Mouse (Mus musculus) splenic B cell, adult 2 months (primary cell): ENCODE data around the gene Tm9sf4.

ENCODE experiments used
- DNase-seq: peaks from one replicate; pipeline ENCODE4 v3.0.0-alpha.2; 2011; ENCODE audit warnings: low read depth, low spot score
- H3K27me3 ChIP-seq: 2 replicates; pipeline ENCODE4 v1.6.1; 2012; ENCODE audit warnings: mild to moderate bottlenecking, low read length, moderate library complexity, mixed read lengths; ENCODE audit not compliant: control insufficient read depth, poor library complexity, insufficient read depth, severe bottlenecking
- H3K36me3 ChIP-seq: 2 replicates; pipeline ENCODE4 v1.6.1; 2012; ENCODE audit warnings: mild to moderate bottlenecking, low read length, moderate library complexity, mixed read lengths; ENCODE audit not compliant: control insufficient read depth, poor library complexity, insufficient read depth, severe bottlenecking

Gene Tm9sf4

DNA sequence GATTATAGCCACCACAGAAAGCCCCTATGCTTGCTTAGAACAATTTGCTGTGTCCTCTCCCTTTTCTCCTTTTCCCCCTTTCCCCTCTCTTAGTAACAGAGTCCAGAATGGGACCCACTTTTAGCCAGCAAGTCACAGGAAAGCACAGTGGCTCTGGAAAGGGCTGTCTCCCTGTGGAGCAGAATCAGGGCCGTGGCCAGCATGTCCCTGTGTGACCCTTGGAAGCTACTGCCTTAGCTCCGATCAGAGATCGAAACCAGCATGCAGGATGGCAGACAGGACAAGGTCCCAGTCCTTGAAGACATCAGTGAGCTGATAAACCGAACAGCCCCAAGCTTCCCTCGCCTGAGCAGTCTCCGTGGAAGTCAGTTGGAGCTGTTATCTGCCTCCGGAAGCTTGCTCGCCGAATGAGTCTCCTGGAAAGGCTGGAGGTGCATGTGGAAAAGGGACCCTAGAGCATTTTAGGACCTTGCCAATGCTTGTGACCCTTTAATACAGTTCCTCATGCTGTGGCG is 56.8 kb downstream of the Tm9sf4 start:
- DNase-seq: no peak
- Histone ChIP-seq H3K36me3 (no peaks in the 10 kb centered on the region), H3K27me3 (no peaks in the 10 kb centered on the region; the same call in 1 of the 2 replicates)

DNA sequence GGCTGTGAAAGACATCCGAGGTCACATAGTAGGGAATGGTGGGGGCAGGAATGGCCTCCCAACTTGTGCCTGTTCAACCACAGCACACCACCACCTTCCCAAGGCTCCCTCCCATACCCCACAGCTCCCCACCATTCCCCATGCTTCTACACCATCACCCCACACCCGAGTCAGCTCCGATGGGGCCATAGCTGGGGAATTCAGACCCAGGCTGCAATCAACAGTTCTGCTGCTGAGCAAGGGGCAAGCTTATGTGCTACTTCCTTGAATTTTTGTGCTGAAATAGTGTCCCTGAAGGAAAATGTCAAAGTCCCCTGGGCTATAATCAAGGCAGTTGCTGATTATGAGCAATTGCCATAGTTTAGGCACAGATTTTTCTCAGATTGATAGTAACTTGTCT is 57.4 kb downstream of the Tm9sf4 start:
- Histone ChIP-seq H3K27me3 (no peaks in the 10 kb centered on the region; the same call in 1 of the 2 replicates), H3K36me3 (no peaks in the 10 kb centered on the region)
- DNase-seq: no peak

DNA sequence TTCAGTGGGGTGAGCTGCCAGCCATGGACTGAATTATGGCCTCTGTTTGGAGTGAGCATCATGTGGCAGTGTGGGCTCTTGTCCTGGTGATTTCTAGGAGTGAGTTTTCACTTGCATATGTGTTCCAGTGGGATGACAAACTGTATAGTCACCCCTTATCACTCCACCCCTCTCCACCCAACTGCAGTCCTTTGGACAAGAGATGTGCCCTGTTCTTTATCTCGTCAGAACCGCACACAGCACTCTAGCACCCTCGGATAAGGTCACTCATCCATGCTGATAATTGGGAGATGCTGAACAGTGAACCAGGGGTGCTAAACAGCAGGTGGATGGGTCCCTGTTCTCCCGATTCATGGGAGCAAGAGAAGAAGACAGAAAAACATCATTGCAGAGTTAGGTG is 60.5 kb downstream of the Tm9sf4 start:
- H3K27me3 ChIP-seq: no peaks in the 10 kb centered on the region; the same call in 1 of the 2 replicates
- no peaks in the 10 kb centered on the region for H3K36me3 ChIP-seq
- DNase-seq: no peak

DNA sequence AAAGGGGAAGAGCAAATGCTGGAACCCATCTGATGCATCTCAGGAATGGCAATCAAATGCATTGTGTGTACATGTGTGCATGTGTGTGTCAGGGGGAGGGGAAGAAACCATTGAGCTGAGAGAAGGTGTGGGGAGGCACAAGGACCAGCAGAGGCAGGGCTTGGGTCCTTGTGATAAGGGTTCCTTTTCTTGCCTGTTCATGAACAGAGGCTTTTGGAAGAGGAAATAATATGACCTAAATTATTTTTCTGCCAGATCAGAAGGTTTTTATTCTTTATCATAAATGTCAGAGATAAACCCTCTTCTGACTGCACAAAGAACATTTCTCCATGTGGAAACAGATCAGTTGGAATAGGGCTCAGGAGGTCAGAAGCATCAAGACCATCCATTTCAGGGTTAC is 61.0 kb downstream of the Tm9sf4 start:
- no peaks in the 10 kb centered on the region; the same call in 1 of the 2 replicates for H3K27me3 ChIP-seq
- no peaks in the 10 kb centered on the region for H3K36me3 ChIP-seq
- no peak for DNase-seq

DNA sequence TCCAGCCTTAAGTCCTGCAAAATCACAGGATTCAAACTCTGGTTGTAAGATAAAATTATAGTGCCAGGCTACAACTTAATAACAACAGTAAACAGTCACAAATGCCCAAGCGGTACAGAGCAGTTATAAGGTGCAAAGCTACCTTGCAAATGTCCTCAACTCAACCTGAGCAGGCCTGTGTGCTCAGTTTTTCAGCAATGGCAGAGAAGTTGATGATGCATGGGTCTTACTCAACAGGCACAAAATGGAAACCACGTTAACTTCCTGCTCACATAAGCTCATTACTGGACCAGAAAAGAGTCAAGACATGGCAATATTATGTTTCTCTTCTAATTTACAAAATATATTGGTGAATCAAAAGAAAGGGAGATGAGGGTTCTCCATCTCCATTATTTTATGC is 61.5 kb downstream of the Tm9sf4 start:
- no peaks in the 10 kb centered on the region; the same call in 1 of the 2 replicates for H3K36me3 ChIP-seq
- no peak for DNase-seq
- no peaks in the 10 kb centered on the region; the same call in 1 of the 2 replicates for H3K27me3 ChIP-seq

DNA sequence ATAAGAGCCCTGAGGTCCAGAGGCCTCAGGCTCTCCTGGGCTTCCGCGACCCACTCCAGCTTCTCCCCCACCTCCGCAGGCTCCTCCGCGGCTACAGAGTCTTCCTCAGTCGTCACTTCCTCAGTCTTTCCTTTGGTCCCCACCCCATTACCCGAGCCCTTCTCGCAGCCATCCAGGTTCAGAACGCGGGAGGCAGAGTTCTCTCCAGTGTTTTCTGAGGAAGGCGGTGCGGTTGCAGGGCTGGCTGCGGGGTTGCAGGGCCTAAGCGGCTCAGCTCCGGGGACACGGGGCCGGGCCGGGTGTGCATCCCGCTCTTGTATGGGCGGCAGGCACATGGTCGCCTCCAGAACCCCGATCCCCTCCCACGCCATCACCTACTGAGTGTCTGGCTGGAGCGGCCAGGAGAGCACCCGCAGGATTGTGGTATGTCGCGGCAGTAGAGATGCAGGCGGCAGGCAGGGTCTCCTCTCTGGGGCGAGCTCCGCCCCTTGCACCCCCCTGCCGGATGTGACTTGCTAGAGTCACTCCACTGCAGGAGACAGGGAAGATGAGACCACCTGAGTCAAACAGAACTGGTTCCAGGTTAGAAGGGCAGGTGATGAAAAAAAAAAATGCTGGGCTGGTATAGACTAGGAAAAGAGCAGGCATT is 64.0 kb downstream of the Tm9sf4 start, which contains the start of gene Tspyl3:
Tspyl3 (minus strand) TSS at position 496 of the 649 bp plus-strand sequence.
- H3K36me3 ChIP-seq: peaks cover under 1% of the 10 kb centered on the region; the same call in 1 of the 2 replicates
- DNase-seq: peak; percentile 39
- H3K27me3 ChIP-seq: no peaks in the 10 kb centered on the region

DNA sequence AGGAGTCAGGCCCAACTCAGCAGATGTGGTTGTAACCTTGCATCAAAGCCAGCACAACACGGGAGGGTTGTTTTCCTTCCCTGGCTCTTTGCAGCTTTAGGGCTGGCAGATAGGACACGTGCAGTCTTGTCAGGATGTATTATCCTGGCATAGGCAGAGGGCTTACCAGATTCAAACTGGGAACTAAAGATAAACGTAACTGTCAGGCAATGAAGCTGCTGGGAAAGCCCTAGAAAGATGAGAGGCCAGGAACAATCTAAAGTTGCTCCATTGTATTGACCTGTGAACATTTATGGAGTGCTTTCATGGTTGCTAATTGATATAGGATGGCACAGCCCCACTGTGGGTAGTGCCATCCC is 64.5 kb downstream of the Tm9sf4 start:
- no peaks in the 10 kb centered on the region for H3K27me3 ChIP-seq
- no peak for DNase-seq
- peaks cover 5% of the 10 kb centered on the region; the same call in 1 of the 2 replicates for H3K36me3 ChIP-seq

DNA sequence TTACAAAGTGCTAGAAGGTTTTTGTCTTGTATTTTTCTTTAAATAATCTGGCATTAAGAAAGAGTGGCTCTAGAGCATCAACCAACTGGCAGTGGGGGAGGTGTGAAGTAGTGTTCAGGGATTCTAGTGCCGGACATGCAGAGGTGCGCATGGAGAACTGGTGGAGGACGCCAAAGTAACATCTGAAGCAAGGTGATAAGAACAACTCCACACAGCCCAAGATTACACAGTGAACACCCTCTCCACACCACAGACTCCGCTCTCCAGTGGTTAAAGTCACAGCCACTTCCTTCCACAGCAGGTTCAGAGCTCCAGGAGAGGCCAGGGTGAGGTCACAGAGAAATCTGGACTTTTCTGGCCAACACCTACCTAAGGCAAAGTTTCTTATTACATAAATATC is 66.9 kb downstream of the Tm9sf4 start:
- peaks cover 5% of the 10 kb centered on the region; the same call in 1 of the 2 replicates for H3K36me3 ChIP-seq
- DNase-seq: no peak
- no peaks in the 10 kb centered on the region for H3K27me3 ChIP-seq

DNA sequence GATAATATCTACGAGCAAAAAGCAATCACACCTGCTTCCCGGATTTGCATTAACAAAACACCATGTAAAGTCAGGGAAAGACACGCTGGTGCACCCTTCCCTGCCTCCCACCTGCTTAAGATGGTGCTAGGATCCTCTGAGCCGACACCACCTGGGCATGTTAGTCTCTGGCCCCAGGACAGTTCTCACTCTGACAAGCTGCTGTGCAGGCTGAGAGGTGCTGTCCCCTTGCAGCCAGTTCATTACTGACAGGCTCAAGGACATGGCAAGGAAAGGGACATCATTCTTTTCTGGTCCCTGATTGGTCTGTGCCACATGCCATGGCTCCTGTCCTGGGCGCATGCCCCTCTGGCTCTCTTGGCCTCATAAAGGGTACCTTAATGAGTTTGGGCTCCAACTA is 67.4 kb downstream of the Tm9sf4 start:
- Histone ChIP-seq H3K36me3 (peaks cover 6% of the 10 kb centered on the region), H3K27me3 (no peaks in the 10 kb centered on the region)
- DNase-seq: no peak

DNA sequence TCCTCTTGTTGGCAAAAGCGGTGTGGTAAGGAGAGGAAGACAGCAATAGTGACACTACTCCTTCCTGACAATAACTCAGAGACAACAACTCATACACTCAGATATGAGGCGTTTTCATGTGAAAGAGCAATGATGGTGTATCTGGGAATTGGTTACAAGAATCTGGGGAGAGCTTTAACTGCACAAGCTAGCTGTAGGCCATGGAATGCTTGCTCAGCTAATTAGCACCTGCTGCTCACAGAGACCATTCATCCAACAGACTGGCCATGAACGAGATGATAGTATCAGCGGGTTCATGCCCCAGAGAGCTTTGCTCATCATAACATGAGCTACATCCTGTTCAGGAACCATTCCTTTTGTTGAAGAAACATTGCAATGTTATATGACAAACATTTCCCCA is 76.1 kb downstream of the Tm9sf4 start:
- no peaks in the 10 kb centered on the region for H3K27me3 ChIP-seq
- peaks cover 7% of the 10 kb centered on the region for H3K36me3 ChIP-seq
- no peak for DNase-seq

DNA sequence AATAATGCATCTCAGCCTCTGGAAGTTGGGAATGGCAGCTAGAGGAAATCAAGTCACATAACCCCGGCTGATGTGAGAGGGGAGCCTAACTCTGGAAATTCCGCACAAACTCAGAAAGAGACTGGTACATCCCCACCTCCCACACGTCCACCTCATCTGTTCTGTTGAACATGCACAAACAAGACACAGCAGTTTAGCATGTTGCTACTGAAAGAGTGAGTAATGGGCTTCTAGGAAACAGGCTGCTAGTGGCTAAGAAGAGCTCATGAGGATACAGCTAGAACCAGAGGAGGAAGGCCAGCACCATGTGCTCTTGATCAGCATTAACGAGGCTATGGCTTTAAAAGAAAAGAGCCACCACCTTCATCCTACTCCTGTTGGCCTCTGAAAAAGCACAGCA is 76.8 kb downstream of the Tm9sf4 start:
- no peak for DNase-seq
- Histone ChIP-seq H3K27me3 (no peaks in the 10 kb centered on the region), H3K36me3 (peaks cover 7% of the 10 kb centered on the region)

DNA sequence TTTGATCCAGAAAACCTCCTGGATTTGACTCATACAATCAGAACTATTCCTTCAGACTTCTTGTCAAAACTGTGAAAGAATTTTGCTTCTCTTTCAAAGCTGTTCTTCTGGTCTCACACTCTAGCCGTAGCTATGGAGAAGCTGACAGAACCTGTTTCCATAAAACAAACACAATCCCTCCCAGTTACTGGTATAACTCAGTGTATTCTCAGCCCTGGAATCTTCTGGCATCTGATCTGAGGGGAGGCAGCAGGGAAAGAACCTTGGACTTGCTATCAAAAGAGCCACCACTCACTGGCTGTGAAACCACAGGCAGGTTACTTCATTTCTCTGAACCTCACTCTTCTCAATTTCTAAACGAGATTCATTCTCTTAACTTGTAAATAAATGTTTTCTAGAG is 77.3 kb downstream of the Tm9sf4 start:
- Histone ChIP-seq H3K27me3 (no peaks in the 10 kb centered on the region), H3K36me3 (peaks cover 7% of the 10 kb centered on the region)
- no peak for DNase-seq

DNA sequence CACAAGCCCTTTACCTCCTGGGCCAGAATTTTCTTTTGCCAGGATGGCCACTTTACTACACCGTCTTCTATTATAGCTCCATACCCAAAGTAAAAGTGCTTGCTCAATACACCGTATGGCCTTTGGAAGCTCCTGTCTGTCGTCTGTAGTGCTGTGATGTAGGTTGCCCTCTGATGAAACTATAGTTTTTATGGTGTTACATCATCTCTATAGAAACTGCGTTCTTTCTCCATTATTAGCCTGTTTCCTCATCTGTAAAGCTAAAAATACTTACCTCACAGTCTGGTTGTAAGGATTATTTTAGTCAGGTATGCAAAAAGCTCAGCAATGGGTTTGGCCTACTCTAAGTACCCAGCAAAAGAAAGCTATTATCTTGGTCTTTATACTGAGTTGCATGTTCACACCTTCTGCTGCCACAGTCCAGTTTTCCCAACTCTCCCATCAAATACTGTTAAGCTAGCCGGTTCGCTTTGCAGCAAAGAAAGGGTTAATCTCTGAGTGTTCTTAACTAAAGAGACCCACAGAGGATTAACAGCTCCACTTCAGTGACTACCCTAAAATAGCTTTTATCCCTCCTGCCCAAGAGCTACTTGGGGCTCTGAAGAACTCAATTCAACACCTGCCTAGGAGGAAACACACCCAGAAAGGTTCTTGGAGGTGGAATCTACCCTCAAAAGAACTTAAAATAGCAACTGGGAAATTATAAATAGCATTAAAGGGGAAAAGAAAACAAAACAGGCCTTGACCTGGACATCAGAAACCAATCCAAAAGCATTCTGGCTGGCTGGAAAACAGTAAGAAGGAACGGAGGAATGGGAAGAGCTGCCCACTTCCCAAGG is 78.1 kb downstream of the Tm9sf4 start:
- Histone ChIP-seq H3K27me3 (no peaks in the 10 kb centered on the region), H3K36me3 (peaks cover 5% of the 10 kb centered on the region; the same call in 1 of the 2 replicates)
- no peak for DNase-seq

DNA sequence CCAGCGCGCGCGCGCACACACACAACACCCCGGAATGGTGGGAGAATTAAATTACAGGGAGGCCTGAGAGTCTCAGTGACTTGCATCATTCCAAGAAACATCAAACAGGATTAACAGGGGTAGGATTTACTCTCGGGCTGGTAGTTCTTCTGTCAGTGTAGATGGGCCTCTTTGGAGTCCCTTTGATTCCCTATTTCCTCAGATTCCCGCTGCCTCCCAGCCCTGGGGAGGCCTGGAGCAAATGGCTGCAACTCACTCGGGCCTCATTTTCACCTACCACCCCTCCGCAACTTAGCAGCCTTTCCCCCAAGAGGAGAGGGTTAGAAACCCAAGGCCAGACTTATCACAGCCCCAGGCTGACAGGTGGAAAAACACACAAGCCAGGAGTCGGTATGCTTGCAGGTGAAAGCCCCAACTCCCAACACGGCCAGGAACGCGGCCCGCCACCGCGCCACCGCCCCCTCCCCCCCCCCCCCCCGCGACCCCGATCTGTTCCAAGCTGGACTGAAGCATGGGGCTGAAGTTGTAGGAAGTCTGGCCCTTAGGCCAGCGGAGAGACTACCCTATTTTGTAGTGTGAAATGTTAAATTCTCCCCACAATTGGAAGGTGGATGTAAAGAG is 78.9 kb downstream of the Tm9sf4 start:
- H3K36me3 ChIP-seq: peaks cover 2% of the 10 kb centered on the region
- no peak for DNase-seq
- H3K27me3 ChIP-seq: no peaks in the 10 kb centered on the region
